Mouse (Mus musculus): Measurements from ENCODE around the gene Elmsan1. TPM values are rescaled to one million over a fixed set of nuclear protein-coding genes. Genes with fewer than 3 reads are reported as not detected.
A peak's percentile ranks its signal among the peaks of the same experiment; 100 is the strongest.
"Not testable (repeated sequence)": the region's sequence is repeated elsewhere in the genome, so short reads cannot be mapped to it uniquely, and the experiment has no call there.

Gene Elmsan1
- polyA plus RNA-seq, 1 experiment from 2014 or later: 9.9 TPM

GRCm38 (mm10) chr12:84128576-84128975, 90.1 kb downstream of the Elmsan1 start:
- Histone ChIP-seq H3K9me3 (no peaks in the 10 kb centered on the region), H3K9ac (no peak overlapping the region), H3K27me3 (no peaks in the 10 kb centered on the region), H3K4me3 (no peak overlapping the region), H3K27ac (no peak overlapping the region), H3K4me1 (no peaks in the 10 kb centered on the region), H3K36me3 (peaks cover 50% of the 10 kb centered on the region), H3K4me2 (replicated peaks) (no peak overlapping the region)
- ATAC-seq (ENCODE audit: low FRiP score, low read depth): no peak
- 88% methylated on average over 6 of the region's 6 CpGs for WGBS

- H3K36me3 ChIP-seq: peaks cover 47% of the 10 kb centered on the region
- no peak overlapping the region for H3K4me3 ChIP-seq
- 82% methylated on average over 2 of the region's 2 CpGs for WGBS
- H3K4me1 ChIP-seq: no peaks in the 10 kb centered on the region
- no peaks in the 10 kb centered on the region for H3K27me3 ChIP-seq
- H3K9ac ChIP-seq: no peak overlapping the region
- no peaks in the 10 kb centered on the region for H3K9me3 ChIP-seq
- no peak for ATAC-seq (ENCODE audit: low FRiP score, low read depth)
- H3K27ac ChIP-seq: no peak overlapping the region
- H3K4me2 ChIP-seq (replicated peaks): no peak overlapping the region
These were observed 91.8 kb downstream of the Elmsan1 start for GRCm38 (mm10) chr12:84126899-84127298.

GRCm38 (mm10) chr12:84125892-84126291, 92.8 kb downstream of the Elmsan1 start:
- Histone ChIP-seq H3K27ac (no peak overlapping the region), H3K4me1 (no peaks in the 10 kb centered on the region), H3K27me3 (no peaks in the 10 kb centered on the region), H3K4me3 (no peak overlapping the region), H3K36me3 (peaks cover 42% of the 10 kb centered on the region), H3K9me3 (no peaks in the 10 kb centered on the region), H3K4me2 (replicated peaks) (no peak overlapping the region), H3K9ac (no peak overlapping the region)
- ATAC-seq (ENCODE audit: low FRiP score, low read depth): no peak
- 83% methylated on average over 12 of the region's 12 CpGs for WGBS

GRCm38 (mm10) chr12:84119584-84119983, 99.1 kb downstream of the Elmsan1 start:
- Histone ChIP-seq H3K9me3 (no peaks in the 10 kb centered on the region), H3K9ac (no peak overlapping the region), H3K4me3 (no peak overlapping the region), H3K27me3 (no peaks in the 10 kb centered on the region), H3K4me1 (peaks cover 8% of the 10 kb centered on the region), H3K36me3 (peaks cover 3% of the 10 kb centered on the region; the same call in 1 of the 2 replicates), H3K27ac (no peak overlapping the region), H3K4me2 (replicated peaks) (no peak overlapping the region)
- 95% methylated on average over 5 of the region's 5 CpGs for WGBS
- no peak for ATAC-seq (ENCODE audit: low FRiP score, low read depth)

GRCm38 (mm10) chr12:84114153-84114994, 104.3 kb downstream of the Elmsan1 start, which contains the start of gene Dnal1:
TSS of gene Dnal1 (plus strand) at chr12:84114366.
- Histone ChIP-seq H3K27ac (0 out of 2 replicates have a peak within 1 kb of the TSS, but pooled peaks have one; percentile 28), H3K27me3 (no peaks in the 10 kb centered on the region), H3K4me2 (replicated peaks) (peak within 1 kb of the TSS; percentile 82), H3K9me3 (no peaks in the 10 kb centered on the region), H3K36me3 (no peaks in the 10 kb centered on the region), H3K4me1 (peaks cover 9% of the 10 kb centered on the region), H3K9ac (peak within 1 kb of the TSS; percentile 76), H3K4me3 (peak within 1 kb of the TSS; percentile 79)
- ATAC-seq (ENCODE audit: low FRiP score, low read depth): peak; percentile 98
- WGBS: 3% methylated on average over 29 of the region's 35 CpGs

GRCm38 (mm10) chr12:84113676-84114075, 105.0 kb downstream of the Elmsan1 start:
- ATAC-seq (ENCODE audit: low FRiP score, low read depth): no peak
- H3K4me3 ChIP-seq: peak overlapping the region; percentile 79
- H3K4me2 ChIP-seq (replicated peaks): peak overlapping the region; percentile 82
- no peaks in the 10 kb centered on the region for H3K9me3 ChIP-seq
- no peaks in the 10 kb centered on the region; the same call in 1 of the 2 replicates for H3K36me3 ChIP-seq
- H3K4me1 ChIP-seq: peaks cover 9% of the 10 kb centered on the region
- 49% methylated on average over 6 of the region's 6 CpGs for WGBS
- H3K27ac ChIP-seq: no peak overlapping the region
- H3K9ac ChIP-seq: no peak overlapping the region
- H3K27me3 ChIP-seq: no peaks in the 10 kb centered on the region

GRCm38 (mm10) chr12:84110814-84111213, 107.9 kb downstream of the Elmsan1 start:
- no peaks in the 10 kb centered on the region for H3K9me3 ChIP-seq
- WGBS: 97% methylated on average over 4 of the region's 4 CpGs

GRCm38 (mm10) chr12:84109924-84110323, 108.8 kb downstream of the Elmsan1 start:
- 69% methylated on average over 1 of the region's 1 CpGs for WGBS
- no peak overlapping the region for H3K27ac ChIP-seq

More at GRCm38 (mm10) chr12:84110814-84111213, 107.9 kb downstream of the Elmsan1 start:
- H3K9ac ChIP-seq: no peak overlapping the region
- no peak overlapping the region for H3K4me2 ChIP-seq (replicated peaks)
- H3K4me1 ChIP-seq: peaks cover 9% of the 10 kb centered on the region
- no peaks in the 10 kb centered on the region; the same call in 1 of the 2 replicates for H3K36me3 ChIP-seq
- H3K27me3 ChIP-seq: no peaks in the 10 kb centered on the region
- H3K4me3 ChIP-seq: no peak overlapping the region
- no peak for ATAC-seq (ENCODE audit: low FRiP score, low read depth)
- no peak overlapping the region for H3K27ac ChIP-seq

GRCm38 (mm10) chr12:84107692-84108091, 111.0 kb downstream of the Elmsan1 start:
- WGBS: 82% methylated on average over 1 of the region's 1 CpGs
- H3K9ac ChIP-seq: no peak overlapping the region
- H3K4me2 ChIP-seq (replicated peaks): no peak overlapping the region
- no peak overlapping the region for H3K4me3 ChIP-seq
- H3K27ac ChIP-seq: no peak overlapping the region
- no peaks in the 10 kb centered on the region; the same call in 1 of the 2 replicates for H3K36me3 ChIP-seq
- H3K27me3 ChIP-seq: no peaks in the 10 kb centered on the region
- H3K9me3 ChIP-seq: no peaks in the 10 kb centered on the region
- no peak for ATAC-seq (ENCODE audit: low FRiP score, low read depth)
- H3K4me1 ChIP-seq: no peaks in the 10 kb centered on the region

More at GRCm38 (mm10) chr12:84109924-84110323, 108.8 kb downstream of the Elmsan1 start:
- H3K9ac ChIP-seq: no peak overlapping the region
- no peaks in the 10 kb centered on the region for H3K9me3 ChIP-seq
- no peak for ATAC-seq (ENCODE audit: low FRiP score, low read depth)
- no peak overlapping the region for H3K4me3 ChIP-seq
- no peaks in the 10 kb centered on the region; the same call in 1 of the 2 replicates for H3K36me3 ChIP-seq
- H3K4me1 ChIP-seq: peaks cover 5% of the 10 kb centered on the region
- H3K4me2 ChIP-seq (replicated peaks): no peak overlapping the region
- H3K27me3 ChIP-seq: no peaks in the 10 kb centered on the region

GRCm38 (mm10) chr12:84107012-84107411, 111.7 kb downstream of the Elmsan1 start:
- Histone ChIP-seq H3K9me3 (no peaks in the 10 kb centered on the region), H3K4me1 (no peaks in the 10 kb centered on the region), H3K4me3 (no peak overlapping the region), H3K27me3 (no peaks in the 10 kb centered on the region), H3K9ac (no peak overlapping the region), H3K27ac (no peak overlapping the region), H3K36me3 (no peaks in the 10 kb centered on the region; the same call in 1 of the 2 replicates), H3K4me2 (replicated peaks) (no peak overlapping the region)
- WGBS: 77% methylated on average over 3 of the region's 3 CpGs
- no peak for ATAC-seq (ENCODE audit: low FRiP score, low read depth)

- Histone ChIP-seq H3K4me2 (replicated peaks) (peak overlapping the region; percentile 74), H3K27ac (no peak overlapping the region), H3K9me3 (no peaks in the 10 kb centered on the region), H3K9ac (no peak overlapping the region), H3K4me1 (0 out of 2 replicates have a peak, but pooled peaks cover 4% of the 10 kb centered on the region), H3K4me3 (peak overlapping the region; percentile 55), H3K27me3 (no peaks in the 10 kb centered on the region), H3K36me3 (no peaks in the 10 kb centered on the region)
- ATAC-seq (ENCODE audit: low FRiP score, low read depth): no peak
- WGBS: 52% methylated on average over 2 of the region's 2 CpGs
These were observed 117.2 kb downstream of the Elmsan1 start for GRCm38 (mm10) chr12:84101493-84101845.

GRCm38 (mm10) chr12:84100604-84101492, 117.8 kb downstream of the Elmsan1 start, which contains the start of gene Acot6:
TSS of gene Acot6 (plus strand) at chr12:84100654.
- WGBS: under 1% methylated on average over 80 of the region's 80 CpGs
- H3K27me3 ChIP-seq, H3K36me3 ChIP-seq, H3K9me3 ChIP-seq, H3K4me1 ChIP-seq: not testable (repeated sequence)
- peak within 1 kb of the TSS; percentile 55 for H3K4me3 ChIP-seq
- H3K4me2 ChIP-seq (replicated peaks): peak within 1 kb of the TSS; percentile 74
- peak; percentile 73; the same call in 1 of the 2 replicates for ATAC-seq (ENCODE audit: low FRiP score, low read depth)
- H3K9ac ChIP-seq: peak within 1 kb of the TSS; percentile 72
- peak within 1 kb of the TSS; percentile 22; the same call in 1 of the 2 replicates for H3K27ac ChIP-seq

All from limb, embryonic 13.5 days (tissue).